Mouse (Mus musculus) CH12F3 (cell line): Measurements from ENCODE around the gene Ptbp3.
"Not testable (repeated sequence)": the region's sequence is repeated elsewhere in the genome, so short reads cannot be mapped to it uniquely, and the experiment has no call there.

Experiments
- in situ Hi-C: fragments of 300-500 bp; cut with MboI; formaldehyde crosslinking; loops from 2 replicates; pipeline ENCODE4 v1.14.3; 2020; ENCODE audit warnings: low sequenced_read_pairs

Gene Ptbp3

GRCm38 (mm10) chr4:59549175-59549976 is at the start of gene Ptbp3:
Gene Ptbp3, minus strand, starts transcription at chr4:59549364.
- in situ Hi-C loops = no loop called here

GRCm38 (mm10) chr4:59596556-59596955 is 47.4 kb upstream of the Ptbp3 start:
- in situ Hi-C loops = no loop called here

DNA sequence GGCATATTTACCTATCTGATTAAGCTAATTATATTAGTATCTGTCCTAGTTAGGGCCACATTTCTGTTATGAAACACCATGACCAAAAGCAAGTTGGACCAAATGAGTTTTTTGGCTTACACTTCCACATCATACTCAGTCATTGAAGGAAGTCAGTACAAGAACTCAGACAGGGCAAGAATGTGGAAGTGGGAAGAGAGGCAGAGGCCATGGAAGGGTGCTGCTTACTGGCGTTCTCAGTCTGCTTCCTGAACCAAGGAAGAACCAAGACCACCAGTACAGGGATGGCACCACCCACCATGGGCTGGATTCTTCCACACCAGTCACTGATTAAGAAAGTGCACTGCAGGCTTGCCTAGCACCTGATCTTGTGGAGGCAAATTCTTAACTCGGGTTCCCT is 45.5 kb upstream of the Ptbp3 start:
- in situ Hi-C loops = no loop called here

DNA sequence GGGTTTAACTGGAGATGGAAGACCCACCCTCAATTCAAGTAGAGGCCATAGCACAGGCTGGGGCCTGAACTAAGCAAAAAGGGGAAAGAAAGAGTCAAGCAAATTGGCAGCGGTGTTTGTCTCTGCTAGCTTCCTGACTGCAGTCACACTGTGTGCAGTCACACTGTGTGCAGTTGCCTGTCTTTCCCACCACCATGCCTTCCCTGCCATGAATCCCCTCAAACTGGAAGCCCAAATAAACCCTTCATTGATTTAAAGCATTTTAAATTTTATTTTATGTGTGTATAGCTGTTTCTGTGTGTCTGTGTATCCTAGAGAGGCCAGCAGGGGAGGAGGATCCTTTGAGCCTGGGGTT is 38.7 kb upstream of the Ptbp3 start:
- in situ Hi-C loops = no loop called here

- in situ Hi-C loops = no loop called here
Measured at GRCm38 (mm10) chr4:59587215-59587871, 38.2 kb upstream of the Ptbp3 start.

- in situ Hi-C loops = no loop called here
Measured at GRCm38 (mm10) chr4:59585097-59585496, 35.9 kb upstream of the Ptbp3 start.

DNA sequence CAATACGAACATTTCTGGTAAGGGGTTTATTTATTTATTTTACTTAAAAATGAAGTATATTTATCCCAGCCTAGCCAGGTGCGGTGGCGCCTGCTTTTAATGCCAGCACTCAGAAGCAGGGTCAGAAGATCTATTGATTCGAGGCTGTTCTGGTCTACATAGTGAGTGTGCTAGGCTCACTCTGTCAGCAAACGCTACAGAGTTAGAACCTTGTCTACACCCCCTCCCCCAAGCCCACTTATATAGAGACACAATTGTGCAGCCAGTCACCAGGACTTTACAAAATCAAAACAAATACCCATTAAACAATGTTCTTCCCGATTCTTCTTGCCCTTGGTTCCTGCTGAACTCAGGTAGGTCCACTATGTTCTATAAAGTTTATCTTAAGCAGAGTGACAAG is 33.0 kb upstream of the Ptbp3 start:
- in situ Hi-C loops = no loop called here

GRCm38 (mm10) chr4:59581314-59582185 is 32.4 kb upstream of the Ptbp3 start, which contains the start of gene Hsdl2:
Gene Hsdl2, plus strand, starts transcription at chr4:59581563.
- in situ Hi-C loops = no loop called here

DNA sequence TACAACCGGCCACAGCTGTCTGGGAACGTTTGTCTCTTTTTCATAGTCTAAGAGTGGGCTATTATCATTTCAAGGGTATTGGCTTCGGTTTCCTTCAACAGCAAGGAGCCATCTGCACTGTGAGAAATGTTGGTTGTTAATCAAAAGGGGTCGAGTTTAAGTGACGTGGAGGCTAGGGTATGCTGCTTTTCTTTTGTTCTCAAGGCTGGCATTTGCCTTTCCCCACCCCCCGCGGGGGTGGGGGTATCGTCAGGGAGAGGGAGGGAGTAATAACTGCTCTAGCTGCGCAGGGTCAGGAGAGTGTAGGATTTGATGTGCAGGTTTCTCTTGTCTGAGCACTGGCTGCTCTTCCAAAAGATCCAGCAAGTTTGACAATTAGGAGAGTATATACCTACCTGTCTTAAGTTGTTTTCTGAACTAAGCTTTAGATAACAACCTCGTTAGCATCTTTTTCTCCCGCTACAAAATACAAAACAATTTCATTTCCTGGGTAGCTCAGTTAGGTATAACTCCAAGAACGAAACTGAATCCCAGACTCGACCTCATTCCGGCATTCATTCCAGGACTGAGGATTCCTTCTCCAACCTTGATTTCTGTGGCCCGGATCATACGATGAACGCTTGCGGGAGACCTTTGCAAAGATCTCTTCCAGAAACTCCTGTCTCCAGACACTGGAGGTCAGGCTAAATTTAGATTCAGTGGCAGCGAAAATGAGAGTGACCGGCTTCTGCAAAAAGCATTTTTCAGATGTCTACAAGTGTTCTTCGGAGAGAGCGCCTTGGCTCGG is 31.5 kb upstream of the Ptbp3 start:
- in situ Hi-C loops = no loop called here

GRCm38 (mm10) chr4:59575184-59575958 is 26.2 kb upstream of the Ptbp3 start:
- in situ Hi-C loops = no loop called here

- in situ Hi-C loops = no loop called here
Measured at GRCm38 (mm10) chr4:59572521-59573118, 23.5 kb upstream of the Ptbp3 start.

GRCm38 (mm10) chr4:59570519-59570918 is 21.4 kb upstream of the Ptbp3 start:
- in situ Hi-C loops = not testable (repeated sequence)

DNA sequence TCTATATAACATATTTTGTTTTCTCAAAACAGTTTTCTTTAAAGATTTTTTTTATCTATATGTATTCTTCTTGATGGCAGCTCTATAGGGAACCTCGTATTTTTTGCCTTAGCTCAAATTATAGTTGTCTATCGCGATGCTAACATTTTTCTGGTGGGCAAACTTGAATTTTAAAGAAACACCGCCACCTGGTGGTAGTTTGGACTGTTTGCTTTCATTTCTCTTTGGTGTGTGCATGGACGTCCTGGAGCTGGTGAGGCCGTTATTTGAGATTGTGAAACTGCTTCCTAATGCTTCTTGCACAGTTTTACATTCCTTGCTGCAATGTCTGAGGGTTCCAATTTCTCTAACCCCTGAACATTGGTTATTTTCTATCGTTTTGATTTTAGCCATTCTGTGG is 20.4 kb upstream of the Ptbp3 start:
- in situ Hi-C loops = loop anchor here (10.0 kb wide), 2 partner anchors 195 to 465 kb away; no protein-coding TSS in a partner anchor

GRCm38 (mm10) chr4:59567576-59568260 is 18.6 kb upstream of the Ptbp3 start:
- in situ Hi-C loops = loop anchor here (10.0 kb wide), 2 partner anchors 193 to 463 kb away; no protein-coding TSS in a partner anchor

GRCm38 (mm10) chr4:59565571-59566188 is 16.5 kb upstream of the Ptbp3 start:
- in situ Hi-C loops = loop anchor here (10.0 kb wide), 2 partner anchors 191 to 461 kb away; no protein-coding TSS in a partner anchor

GRCm38 (mm10) chr4:59564128-59564527 is 15.0 kb upstream of the Ptbp3 start:
- in situ Hi-C loops = loop anchor here (10.0 kb wide), 2 partner anchors 189 to 459 kb away; no protein-coding TSS in a partner anchor

DNA sequence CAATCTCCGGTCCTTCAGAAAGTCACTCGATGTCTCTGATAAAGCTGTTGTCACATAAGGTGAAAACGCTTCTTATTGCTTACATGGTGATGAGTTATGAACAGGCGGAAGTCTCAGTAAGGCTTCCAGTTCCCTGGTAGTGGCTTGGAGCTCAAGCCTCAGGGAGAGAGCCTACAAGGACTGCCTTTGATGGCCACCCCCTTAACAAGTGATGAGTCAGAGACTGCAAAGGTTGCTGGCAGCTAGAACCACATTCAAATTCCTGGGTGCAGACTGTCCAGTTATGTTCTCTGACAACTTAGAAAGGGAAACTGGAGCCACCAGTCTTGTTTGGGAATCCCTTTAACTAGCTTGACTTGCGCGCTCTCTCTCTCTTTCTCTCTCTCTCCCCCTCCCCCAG is 11.0 kb upstream of the Ptbp3 start:
- in situ Hi-C loops = loop anchor here (10.0 kb wide), 2 partner anchors 185 to 455 kb away; no protein-coding TSS in a partner anchor

DNA sequence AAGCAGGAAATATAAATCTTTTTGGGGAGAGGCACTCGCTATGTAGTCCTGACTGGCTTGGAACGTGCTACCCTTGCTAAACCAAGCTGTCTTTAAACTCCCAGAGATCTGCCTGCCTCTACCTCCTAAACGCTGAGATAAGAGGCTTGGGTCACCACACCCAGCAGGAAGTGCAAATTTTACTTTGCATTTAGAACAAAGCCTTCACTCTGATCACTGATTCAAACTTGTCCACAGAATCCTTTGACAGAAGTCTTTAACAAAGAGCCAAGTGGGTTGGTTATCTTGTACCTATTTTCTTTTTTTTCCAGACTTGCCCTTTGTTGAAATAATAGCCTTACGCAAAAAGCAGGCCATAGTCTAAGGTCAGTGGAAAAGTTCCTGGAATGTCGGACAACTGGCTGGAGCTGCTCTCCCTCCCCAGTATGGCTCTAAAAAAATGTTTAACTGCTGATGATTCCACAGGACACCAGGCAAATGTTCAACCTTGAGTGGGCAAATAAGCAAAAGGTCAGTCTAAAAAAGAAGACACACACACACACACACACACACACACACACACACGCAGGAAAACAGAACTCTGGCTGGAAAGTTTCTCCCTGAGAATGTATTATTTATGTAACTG is 9.0 kb upstream of the Ptbp3 start:
- in situ Hi-C loops = no loop called here
